Mouse (Mus musculus) bone marrow, adult 2 months (tissue): ENCODE data around the gene 1700013G24Rik. TPM values are rescaled to one million over a fixed set of nuclear protein-coding genes. Genes with fewer than 3 reads are reported as not detected.
A peak's percentile ranks its signal among the peaks of the same experiment; 100 is the strongest.

Experiments
- H3K27ac ChIP-seq: fragments of 200-500 bp; 2 replicates; pipeline ENCODE4 v1.5.1; 2012; ENCODE audit warnings: low read depth, mild to moderate bottlenecking, control low read depth, inconsistent platforms, low read length; ENCODE audit not compliant: control insufficient read depth, poor library complexity, insufficient read depth
- H3K4me1 ChIP-seq: fragments of 200-500 bp; 2 replicates; pipeline ENCODE4 v1.6.1; 2011; ENCODE audit warnings: low read length; ENCODE audit not compliant: control insufficient read depth, insufficient read depth
- H3K4me3 ChIP-seq: fragments of 200-500 bp; replicated peaks from 2 replicates; pipeline ENCODE3; 2011; ENCODE audit warnings: mild to moderate bottlenecking, low read depth, low read length, control low read depth; ENCODE audit not compliant: control insufficient read depth
- CTCF ChIP-seq: fragments of 200-500 bp; IDR thresholded peaks from 2 replicates; pipeline ENCODE4 v1.5.1; 2011; ENCODE audit warnings: low read length, control low read depth; ENCODE audit not compliant: control insufficient read depth, insufficient read depth
- POLR2A ChIP-seq: fragments of 200-500 bp; IDR thresholded peaks from 2 replicates; pipeline ENCODE4 v1.6.1; 2011; ENCODE audit warnings: low read depth, mild to moderate bottlenecking, control low read depth, low read length, borderline replicate concordance; ENCODE audit not compliant: control insufficient read depth
- whole genome bisulfite sequencing: fragments of 180-500 bp; shearing (Covaris S2); methylation state at CpG from one replicate; pipeline ENCODE4 v1.1.7; 2018; 5-methylcytosine and 5-hydroxymethylcytosine counted together
- polyA plus RNA-seq: library from polyadenylated mRNA; stranded (reverse); fragments of >200 nt; gene quantifications from 2 replicates; pipeline ENCODE4 v1.2.4, GENCODE M21; 2011; ENCODE audit warnings: low replicate concordance; ENCODE audit not compliant: missing spikeins, insufficient read depth, insufficient read length

The 1700013G24Rik gene
- polyA plus RNA-seq, 1 experiment, result not detected

DNA sequence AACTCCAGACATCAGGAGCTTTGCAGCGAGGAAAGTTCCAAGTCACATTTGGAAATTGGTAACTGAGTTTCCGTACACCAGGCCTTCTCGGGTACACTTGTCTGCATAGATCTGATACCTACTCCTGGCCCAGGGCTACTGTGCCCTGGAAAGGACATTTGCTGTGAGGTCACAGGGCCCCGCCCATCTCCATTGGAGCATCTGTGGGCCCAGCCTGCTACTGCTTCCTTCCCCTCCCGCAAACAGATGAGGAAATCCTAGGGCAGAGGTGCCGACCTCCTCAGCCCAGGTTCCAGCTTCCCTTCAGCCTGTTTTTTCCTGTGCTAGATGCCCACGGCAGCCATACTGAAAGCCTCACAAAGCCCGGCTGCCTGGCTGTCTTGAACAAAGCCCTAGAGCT is 36.9 kb downstream of the 1700013G24Rik start:
- TF ChIP-seq CTCF, result no peak
- TF ChIP-seq POLR2A, result no peak
- Histone ChIP-seq H3K4me1 (no peaks in the 10 kb centered on the region), H3K27ac (no peak overlapping the region), H3K4me3 (no peak overlapping the region)
- 39% methylated on average over 8 of the region's 8 CpGs for WGBS

DNA sequence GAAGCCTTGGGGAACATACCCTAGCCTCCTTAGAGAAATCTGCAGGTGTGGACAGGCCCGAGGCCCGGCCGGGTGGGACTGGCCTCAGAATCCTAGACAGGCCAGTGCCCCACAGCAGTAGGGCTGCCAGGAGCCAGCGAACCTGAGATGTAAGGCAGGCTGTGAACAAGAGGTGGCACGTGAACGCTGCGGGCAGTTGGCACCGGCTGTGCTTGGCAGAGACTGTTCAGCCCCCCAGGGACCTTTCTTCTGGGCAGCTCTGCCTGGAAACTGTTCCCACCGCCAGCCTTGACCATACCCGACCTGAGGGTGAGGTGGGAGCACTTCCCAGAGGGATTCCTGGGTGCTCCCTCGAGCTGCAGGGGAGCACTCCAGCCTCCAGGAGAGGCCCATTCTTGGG is 39.5 kb downstream of the 1700013G24Rik start:
- no peaks in the 10 kb centered on the region for H3K4me1 ChIP-seq
- 80% methylated on average over 11 of the region's 11 CpGs for WGBS
- TF ChIP-seq POLR2A, result no peak
- no peak for TF ChIP-seq CTCF
- H3K4me3 ChIP-seq, result no peak overlapping the region
- H3K27ac ChIP-seq, result no peak overlapping the region

DNA sequence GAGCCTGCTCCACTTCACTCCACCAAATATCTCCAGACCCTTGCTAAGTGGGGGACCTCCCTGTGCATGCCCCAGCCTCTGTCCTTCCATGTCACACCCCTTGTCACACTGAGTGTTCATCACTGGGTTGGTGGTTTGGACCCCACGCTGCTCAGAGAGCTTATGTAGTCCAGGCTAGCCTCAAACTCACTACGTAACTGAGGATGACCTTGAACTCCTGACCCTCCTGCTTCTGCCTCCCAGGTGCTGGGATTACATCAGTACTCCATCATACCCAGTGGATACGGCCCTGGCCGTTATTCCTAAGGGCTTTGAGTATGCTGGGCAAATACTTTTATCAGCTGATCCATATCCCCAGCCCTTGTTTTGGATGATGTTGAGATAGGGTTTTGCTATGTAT is 40.1 kb downstream of the 1700013G24Rik start:
- TF ChIP-seq POLR2A (no peak), CTCF (no peak)
- Histone ChIP-seq H3K27ac (no peak overlapping the region), H3K4me1 (no peaks in the 10 kb centered on the region), H3K4me3 (no peak overlapping the region)
- WGBS, result 83% methylated on average over 4 of the region's 4 CpGs

DNA sequence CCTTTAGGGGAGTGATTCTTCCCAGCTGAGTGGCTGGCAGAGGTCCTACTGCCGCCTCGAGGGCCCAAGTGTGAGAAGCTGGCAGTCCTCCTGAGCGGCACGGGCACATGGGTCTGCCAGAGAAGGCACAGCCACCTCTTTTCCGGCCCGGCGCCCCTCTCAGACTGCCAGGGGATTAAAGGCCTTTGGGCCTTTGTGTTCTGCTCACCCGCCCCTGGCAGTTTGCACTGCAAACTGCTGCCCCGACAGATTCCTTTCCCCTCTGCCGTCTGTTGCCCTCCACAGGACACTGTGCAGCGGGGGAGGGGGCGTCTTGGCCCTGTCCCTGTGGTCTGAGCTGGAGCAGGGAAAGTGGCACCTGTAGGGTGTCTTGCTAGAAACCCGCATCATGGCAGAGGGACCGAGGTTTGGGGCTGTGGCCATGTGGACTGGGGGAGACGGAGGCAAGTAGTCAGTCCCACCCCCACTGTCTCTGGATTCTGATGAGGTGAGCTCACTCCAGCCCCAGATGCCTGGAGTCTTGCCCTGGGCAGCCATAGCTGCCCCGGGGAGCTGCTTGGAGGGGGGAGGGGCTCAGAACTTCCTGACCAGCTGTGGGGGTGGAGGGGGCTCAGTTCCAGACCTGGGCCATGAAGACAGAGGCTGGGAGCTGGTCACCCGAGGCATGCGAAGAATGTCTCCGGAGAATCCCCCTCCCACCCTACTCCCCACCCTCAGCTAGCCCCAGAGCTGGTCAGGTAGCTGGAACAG is 41.8 kb downstream of the 1700013G24Rik start:
- TF ChIP-seq CTCF (no peak), POLR2A (no peak)
- WGBS, result 63% methylated on average over 19 of the region's 19 CpGs
- H3K4me1 ChIP-seq, result no peaks in the 10 kb centered on the region
- H3K27ac ChIP-seq, result peak overlapping the region; percentile 14; the same call in 1 of the 2 replicates
- H3K4me3 ChIP-seq, result no peak overlapping the region

DNA sequence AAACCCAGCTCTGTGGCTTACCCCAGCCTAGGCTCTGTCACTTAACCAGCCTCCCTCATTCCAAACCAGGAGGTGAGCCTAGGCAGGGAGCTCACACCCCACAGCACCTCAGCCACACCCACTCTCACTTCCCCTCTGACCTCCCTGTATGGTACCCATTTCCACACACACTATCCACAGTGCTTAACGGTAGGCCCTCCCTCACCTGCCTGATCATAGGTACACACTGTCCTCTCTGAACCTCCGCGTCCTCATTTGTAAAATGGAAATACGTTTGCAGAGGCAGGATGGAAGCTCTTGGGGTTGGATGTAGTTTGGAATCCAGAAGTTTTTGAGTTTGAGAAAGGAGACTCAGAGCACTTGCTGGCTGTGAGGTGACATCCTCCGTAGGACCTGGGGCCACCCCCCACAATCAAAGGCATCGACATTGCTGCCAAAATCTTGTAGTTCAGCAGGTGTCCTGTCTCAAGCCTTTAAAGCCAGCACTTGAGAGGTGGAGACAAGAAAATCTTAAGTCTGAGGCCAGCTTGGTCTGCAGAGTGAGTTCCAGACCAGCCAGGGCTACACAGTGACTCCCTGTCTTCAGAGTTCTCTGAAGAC is 42.5 kb downstream of the 1700013G24Rik start:
- 78% methylated on average over 6 of the region's 6 CpGs for WGBS
- Histone ChIP-seq H3K27ac (no peak overlapping the region), H3K4me3 (no peak overlapping the region), H3K4me1 (no peaks in the 10 kb centered on the region)
- TF ChIP-seq POLR2A, result no peak
- no peak for TF ChIP-seq CTCF

DNA sequence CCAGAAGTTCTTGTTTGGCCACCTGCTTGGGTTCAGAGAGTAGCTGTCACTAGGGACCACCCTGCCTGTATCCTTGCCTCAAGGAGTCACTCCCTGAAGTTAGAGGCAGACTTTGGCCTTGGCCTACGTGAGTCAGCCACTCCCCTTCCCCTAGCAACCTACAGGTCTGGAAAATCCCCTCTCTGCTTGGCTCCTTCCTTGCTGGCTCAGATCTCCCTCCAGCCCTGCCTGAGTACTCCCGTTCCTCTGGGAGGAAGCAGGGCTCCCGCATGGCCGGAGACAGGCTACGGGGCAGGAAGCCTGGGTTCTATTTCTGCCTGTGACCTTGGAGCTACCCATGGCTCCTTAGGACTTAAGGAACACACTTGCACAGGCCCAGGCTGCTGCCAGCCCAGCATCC is 44.3 kb downstream of the 1700013G24Rik start:
- 73% methylated on average over 5 of the region's 5 CpGs for WGBS
- Histone ChIP-seq H3K4me3 (no peak overlapping the region), H3K4me1 (no peaks in the 10 kb centered on the region), H3K27ac (no peak overlapping the region)
- TF ChIP-seq CTCF (no peak), POLR2A (no peak)

DNA sequence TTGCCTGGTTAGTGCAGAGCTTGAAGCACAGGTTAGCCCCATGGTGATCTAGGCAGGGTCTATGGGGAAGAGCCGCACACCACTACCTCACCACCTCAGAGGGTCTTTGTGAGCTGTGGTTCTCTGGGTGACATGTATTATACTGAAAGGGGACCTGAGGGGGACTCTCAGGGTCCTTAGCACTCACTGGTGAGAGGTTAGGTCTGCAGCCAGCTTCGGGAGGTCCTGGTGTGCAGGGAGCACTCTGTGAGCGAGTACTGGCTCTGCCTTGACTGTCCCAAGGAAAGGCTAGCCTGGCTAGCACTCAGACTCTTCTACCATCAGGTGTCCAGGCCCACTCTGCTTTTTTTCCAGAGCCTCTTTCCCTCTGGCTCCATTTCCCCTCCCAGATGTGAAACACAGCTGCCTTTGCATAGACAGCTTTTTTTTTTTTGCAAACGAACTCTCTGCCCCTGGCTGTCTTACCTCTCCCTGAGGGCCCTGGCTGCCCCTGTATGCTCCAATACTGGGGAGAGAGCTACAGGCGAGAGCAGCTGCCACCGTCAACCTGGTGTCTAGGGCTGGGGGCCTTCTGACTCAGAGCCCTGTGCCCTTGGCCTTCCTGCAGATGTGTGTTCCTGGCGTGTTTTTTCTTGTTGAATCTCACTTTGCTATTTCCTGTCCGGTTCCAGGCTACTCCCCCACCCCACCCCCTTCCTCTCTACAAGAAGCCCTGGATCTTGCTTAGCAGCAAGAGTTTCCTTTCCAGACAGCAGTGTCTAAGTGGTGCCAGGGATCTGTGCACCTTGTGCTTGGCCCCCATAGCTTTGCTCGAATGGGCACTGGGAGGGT is 45.0 kb downstream of the 1700013G24Rik start:
- WGBS, result 49% methylated on average over 9 of the region's 9 CpGs
- Histone ChIP-seq H3K27ac (no peak overlapping the region), H3K4me3 (no peak overlapping the region), H3K4me1 (no peaks in the 10 kb centered on the region)
- TF ChIP-seq CTCF, result no peak
- TF ChIP-seq POLR2A, result no peak

DNA sequence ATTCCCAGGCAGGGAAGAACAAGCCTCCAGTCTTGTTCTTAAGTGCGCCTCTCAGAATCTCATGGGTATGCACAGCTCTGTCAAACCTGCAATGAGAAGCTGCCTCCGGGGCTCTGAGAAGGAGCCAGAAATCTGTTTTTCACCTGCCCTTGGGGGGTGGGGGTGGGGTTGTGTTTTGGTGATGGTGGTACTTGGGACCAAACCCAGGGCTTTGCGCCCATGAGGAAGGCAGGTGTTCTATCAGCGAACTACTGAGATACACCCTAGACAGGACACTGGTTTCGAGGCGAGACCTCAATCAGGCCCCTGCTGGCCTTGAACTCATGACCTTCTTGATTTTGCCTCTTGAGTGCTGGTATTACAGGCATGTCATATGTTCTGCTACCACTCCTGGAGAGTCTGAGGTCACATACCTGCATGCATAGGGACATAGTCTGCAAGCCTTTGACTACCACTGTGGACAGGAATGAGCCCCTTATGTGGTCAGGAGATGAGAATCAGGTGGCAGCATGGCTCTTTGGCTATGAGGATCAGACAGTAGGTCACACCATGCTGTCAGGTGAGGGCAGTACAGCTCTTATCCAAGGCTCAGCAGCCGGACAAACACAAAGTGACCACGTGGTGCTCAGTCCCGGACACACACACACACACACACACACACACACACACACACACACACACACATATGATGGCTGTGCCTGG is 45.9 kb downstream of the 1700013G24Rik start:
- 85% methylated on average over 9 of the region's 9 CpGs for WGBS
- no peak overlapping the region for H3K27ac ChIP-seq
- no peaks in the 10 kb centered on the region for H3K4me1 ChIP-seq
- H3K4me3 ChIP-seq, result no peak overlapping the region
- TF ChIP-seq POLR2A (no peak), CTCF (no peak)
